Mouse (Mus musculus) heart, postnatal 14 days (tissue): ENCODE measurements at regions not wholly inside any gene's neighbourhood (a gene's known extent, or its start where the extent isn't known, plus 50 kb on each side); places are given as distances from the start of the nearest gene placed in this dataset.

Source experiments
- DNase-seq, 2 experiments: peaks; one replicate each; pipeline ENCODE4 v3.0.0; 2021 to 2022
- intact Hi-C: fragments of 180-260 bp; cut with DNase I; formaldehyde crosslinking; loops from one replicate; pipeline ENCODE4 v1.15.1; 2025

DNA sequence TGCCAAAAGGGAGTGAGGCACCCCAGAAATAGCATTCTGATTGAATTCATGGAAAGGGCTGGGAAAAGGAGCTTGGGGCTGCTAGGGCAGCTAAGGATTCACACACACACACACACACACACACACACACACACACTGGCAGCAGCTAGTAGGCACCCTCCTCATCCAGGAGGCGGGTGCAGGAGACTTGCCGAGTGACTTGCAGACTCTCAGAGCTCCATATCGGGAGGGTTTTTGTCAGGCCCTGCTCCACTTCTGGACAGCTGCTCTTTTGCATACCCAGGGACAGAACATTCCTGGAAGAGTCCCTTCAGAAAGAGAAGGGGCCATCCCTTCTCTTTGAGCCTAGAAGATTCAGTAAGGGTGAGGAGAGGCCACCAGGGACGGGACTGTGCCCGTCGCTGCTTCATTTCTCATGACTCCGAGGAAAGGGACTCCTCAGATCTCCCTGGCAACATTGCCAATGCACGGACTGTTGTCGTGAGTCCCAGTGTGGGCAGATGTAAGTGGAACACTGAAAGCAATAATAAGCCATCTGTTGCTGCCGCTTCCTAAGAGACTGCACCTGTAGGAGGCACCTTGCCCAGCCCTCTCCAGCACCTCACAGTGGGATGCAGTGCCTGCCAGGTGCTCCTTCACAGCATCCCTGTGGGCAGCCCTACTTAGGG is 130.9 kb upstream of the Ctnnb1 start:
- intact Hi-C loops, result loop anchor here (2.0 kb wide), 1 partner anchor 17 kb away; no protein-coding TSS in a partner anchor

DNA sequence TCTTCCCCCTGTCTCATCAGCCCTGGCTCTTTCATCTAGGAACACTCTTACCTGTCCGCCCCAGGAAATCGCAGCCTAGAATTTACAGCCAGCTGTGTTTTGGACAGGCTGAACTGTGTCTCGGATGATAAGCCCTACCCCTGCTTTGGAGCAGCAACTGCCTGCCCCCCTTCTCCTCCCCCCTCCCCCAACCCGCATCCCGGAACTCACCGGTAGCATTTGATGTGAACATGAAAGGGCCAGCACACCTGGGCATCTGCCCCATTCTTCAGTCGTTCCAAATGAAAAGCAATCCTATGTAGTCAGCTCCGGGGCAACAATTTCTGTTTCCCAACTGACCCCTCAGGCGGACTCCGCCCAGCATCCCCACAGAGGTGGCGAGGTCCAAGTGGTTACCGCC is 130.1 kb upstream of the Ctnnb1 start:
- intact Hi-C loops, result no loop called here

More for the DNA sequence above, 130.9 kb upstream of the Ctnnb1 start:
- DNase-seq, result no peak

DNA sequence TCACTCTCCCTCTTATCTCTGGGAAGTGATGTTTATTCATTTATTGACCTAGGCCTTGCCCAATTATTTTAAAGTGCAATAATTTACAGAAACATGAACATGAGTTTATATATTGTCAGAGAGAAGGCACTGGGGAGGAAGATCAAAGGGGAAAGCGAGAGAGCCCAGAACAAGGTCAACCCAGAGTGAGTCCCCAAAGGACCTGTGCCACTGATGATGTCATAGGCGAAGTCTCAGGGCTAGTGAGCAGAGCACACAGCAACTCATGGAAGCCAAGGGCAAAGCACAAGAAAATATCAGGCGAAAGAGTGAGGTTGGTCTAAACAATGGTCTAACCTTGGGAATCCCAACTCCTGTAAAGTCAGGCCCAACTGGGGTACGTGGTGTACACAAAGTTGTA is 126.4 kb upstream of the Ctnnb1 start:
- intact Hi-C loops, result no loop called here
- no peak for DNase-seq

More for the DNA sequence above, 130.1 kb upstream of the Ctnnb1 start:
- DNase-seq, result no peak

DNA sequence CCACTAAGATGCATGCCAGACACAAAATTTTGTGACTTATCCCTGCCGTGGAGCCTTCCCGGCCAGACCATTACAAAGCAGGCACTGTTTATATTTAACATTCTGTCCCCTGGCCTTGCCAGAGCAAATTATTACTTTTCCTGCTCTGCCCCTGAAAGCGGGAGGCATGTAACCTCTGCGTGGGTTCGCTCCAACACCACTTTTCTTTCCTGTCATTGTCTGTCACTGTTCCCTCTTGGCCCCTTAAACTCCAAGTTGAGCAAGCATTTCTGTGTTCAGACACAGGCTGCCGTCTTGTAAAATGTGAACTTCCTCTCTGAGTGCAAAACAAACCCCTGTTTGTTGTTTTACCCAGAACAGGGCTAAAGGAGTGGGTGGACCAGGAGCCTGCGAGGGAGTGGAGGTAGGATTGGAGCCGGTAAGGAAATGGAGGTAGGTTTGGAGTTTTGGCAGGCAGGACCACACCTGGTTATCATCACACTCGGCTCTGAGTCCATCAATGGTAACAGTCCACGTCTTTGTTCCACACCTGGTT is 124.2 kb upstream of the Ctnnb1 start:
- DNase-seq, result peak; percentile 22 to 25
- intact Hi-C loops, result no loop called here

GRCm38 (mm10) chr9:120808741-120809425 is 120.1 kb upstream of the Ctnnb1 start:
- intact Hi-C loops, result no loop called here
- DNase-seq, result no peak

- intact Hi-C loops, result no loop called here
- DNase-seq, result no peak
These were observed 117.5 kb upstream of the Ctnnb1 start for GRCm38 (mm10) chr9:120811522-120811921.

GRCm38 (mm10) chr9:120812667-120813210 is 116.3 kb upstream of the Ctnnb1 start:
- intact Hi-C loops, result no loop called here
- DNase-seq, result no peak

- no peak for DNase-seq
- intact Hi-C loops, result no loop called here
These were observed 114.7 kb upstream of the Ctnnb1 start for GRCm38 (mm10) chr9:120814286-120814685.

- intact Hi-C loops, result no loop called here
- DNase-seq, result no peak
These were observed 110.2 kb upstream of the Ctnnb1 start for GRCm38 (mm10) chr9:120818726-120819317.

GRCm38 (mm10) chr9:120820892-120821291 is 108.1 kb upstream of the Ctnnb1 start:
- no peak for DNase-seq
- intact Hi-C loops, result no loop called here

- intact Hi-C loops, result no loop called here
- DNase-seq, result no peak
These were observed 105.6 kb upstream of the Ctnnb1 start for GRCm38 (mm10) chr9:120823397-120823796.

DNA sequence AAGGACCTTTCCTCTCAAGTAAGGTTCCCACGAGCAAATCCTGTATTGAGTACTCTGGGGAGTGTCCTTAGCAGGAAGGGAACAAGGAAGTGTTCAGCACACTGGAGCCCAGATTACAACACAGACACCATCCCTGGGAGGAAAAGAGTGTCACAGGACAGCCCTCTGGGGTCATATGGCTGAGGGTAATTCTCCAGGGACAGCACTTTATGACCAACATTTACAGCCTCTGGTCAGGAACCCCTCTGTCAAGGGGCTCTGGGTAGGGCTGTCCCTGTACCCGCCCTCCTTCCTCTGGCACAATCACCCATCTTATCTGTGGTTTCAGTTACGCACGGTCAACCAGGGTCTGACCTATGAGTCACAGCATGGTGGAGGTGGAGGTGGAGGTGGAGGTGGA is 102.8 kb upstream of the Ctnnb1 start:
- intact Hi-C loops, result no loop called here
- DNase-seq, result no peak

GRCm38 (mm10) chr9:120830526-120830925 is 98.5 kb upstream of the Ctnnb1 start:
- peak; percentile 74 to 78 for DNase-seq
- intact Hi-C loops, result no loop called here

GRCm38 (mm10) chr9:120834166-120834565 is 94.8 kb upstream of the Ctnnb1 start:
- intact Hi-C loops, result no loop called here
- no peak for DNase-seq

DNA sequence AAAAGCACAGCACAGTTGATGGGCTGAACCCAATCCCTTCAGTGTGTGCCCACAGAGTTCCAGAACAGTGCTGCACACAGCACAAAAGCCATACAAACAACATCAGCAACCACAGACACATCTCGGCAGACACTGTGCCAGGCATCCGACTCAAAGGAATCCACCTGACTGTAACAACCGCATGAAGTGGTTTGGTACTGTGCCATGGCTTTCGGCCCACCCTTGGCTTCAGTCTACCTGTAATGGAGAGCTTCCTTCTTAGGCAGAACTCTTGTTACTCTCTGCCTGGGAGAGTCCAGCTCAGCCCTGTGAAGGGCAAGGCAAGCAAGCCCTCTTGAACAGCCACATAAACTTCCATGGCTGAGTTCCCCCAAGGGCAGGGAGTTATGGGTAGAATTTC is 93.4 kb upstream of the Ctnnb1 start:
- intact Hi-C loops, result no loop called here
- DNase-seq, result no peak

DNA sequence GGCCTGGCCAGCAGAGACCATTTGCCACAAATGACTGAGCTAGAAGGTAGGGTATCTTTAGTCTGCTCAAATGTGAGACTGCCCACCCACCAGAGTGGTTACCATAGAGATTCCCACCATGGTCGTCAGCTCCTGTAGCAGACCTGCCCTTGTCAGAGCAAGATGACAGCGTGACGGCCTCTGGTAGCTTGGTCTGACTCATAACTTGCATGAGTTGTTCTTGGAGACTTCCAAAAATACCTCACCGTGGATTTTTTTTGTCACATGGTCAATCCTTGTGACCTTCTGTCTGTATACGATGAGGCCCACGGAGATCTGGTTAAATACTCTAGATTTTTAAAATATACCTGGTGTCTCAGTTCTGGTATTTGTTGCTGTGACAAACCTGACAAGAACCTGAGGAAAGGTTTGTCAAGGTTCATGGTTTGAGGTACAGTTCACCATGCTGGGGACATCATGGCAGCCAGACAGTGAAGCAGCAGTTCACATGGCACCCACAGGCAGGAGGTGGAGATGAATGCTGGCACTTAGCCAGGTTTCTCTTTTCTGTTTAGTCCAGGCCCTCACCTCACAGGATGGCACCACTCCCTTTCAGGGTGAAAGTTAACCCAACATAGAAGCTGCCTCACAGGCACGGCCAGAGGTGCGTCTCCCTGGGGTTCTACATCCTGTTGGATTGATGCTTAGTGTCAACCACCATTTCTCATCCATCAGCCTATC is 91.4 kb upstream of the Ctnnb1 start:
- no peak for DNase-seq
- intact Hi-C loops, result no loop called here

GRCm38 (mm10) chr9:120843753-120844152 is 85.3 kb upstream of the Ctnnb1 start:
- no peak for DNase-seq
- intact Hi-C loops, result no loop called here

DNA sequence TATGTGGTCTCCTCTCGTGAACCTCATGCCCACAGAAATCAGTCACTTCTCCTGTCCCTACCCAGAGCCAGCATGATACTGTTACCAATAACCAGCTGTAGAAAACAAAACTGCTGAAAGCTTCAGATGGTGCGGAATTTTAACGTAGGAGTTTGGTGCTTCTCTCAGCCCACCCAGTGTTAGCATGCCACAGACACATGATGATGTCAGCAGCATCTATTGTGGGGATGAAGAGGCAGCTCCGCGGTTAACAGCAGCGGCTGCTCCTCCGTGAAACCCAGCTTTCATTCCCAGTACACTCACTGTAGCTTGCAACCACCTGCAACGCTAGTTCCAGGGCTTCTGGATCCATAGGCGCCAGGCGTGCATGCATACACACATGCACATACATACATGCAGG is 83.5 kb upstream of the Ctnnb1 start:
- no peak for DNase-seq

DNA sequence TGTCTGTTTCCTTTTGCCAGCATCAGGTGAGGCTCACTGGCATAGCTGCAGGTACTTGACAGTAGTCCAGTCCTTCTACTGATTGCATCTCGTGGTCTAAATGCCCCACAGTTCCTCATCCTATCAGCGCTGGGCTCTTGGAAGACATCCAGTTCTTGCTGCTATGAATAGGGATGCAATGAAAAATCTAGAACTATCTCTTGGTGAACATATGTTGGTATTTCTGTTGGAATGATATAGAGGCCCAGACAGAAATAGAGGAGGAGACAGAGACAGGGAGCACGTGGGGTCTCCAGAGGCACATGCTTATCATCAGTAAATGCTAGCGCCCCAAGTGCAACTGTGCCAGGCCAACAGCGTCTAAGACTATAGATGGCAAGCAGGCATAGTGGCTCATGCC is 81.4 kb upstream of the Ctnnb1 start:
- DNase-seq, result no peak
- intact Hi-C loops, result no loop called here

More for the DNA sequence above, 83.5 kb upstream of the Ctnnb1 start:
- intact Hi-C loops, result no loop called here

- intact Hi-C loops, result no loop called here
- no peak for DNase-seq
These were observed 80.1 kb upstream of the Ctnnb1 start for GRCm38 (mm10) chr9:120848962-120849361.

GRCm38 (mm10) chr9:120850092-120850491 is 78.9 kb upstream of the Ctnnb1 start:
- intact Hi-C loops, result loop anchor here (5.0 kb wide), 2 partner anchors 73 to 82 kb away; no protein-coding TSS in a partner anchor
- DNase-seq, result no peak
